Mouse (Mus musculus) spleen, postnatal 14 days (tissue): ENCODE measurements at regions not wholly inside any gene's neighbourhood (a gene's known extent, or its start where the extent isn't known, plus 50 kb on each side); places are given as distances from the start of the nearest gene placed in this dataset.

ENCODE experiments used
- DNase-seq, 2 experiments: peaks; one replicate each; pipeline ENCODE4 v3.0.0; 2021 to 2022; ENCODE audit warnings: low spot score in 2 of 2

DNA sequence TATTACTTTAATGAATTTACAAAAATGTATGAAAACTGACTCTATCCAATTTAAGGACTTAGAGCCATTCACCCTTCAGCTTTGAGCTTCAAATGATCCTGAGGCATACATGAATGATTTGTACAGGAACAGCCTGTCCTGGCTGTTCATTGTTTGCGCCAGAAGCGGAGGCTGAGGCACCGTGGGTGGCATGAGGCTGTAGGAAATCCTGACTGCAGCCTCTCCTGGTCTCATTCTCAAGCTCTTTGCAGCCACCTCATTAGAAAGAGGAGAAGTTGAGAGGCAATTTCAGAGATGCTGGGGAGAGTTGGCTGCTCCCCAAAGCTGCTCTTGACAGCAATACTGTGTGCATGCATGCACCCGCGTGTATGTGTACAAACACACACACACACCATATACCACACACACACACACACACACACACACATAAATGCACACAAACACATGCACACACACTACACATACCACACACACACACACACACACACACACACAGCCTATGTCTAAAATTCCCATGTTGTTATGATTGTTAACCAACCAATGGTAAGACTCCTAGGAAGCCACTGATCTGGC, 434.9 kb upstream of the Btbd3 start:
- no peak for DNase-seq

DNA sequence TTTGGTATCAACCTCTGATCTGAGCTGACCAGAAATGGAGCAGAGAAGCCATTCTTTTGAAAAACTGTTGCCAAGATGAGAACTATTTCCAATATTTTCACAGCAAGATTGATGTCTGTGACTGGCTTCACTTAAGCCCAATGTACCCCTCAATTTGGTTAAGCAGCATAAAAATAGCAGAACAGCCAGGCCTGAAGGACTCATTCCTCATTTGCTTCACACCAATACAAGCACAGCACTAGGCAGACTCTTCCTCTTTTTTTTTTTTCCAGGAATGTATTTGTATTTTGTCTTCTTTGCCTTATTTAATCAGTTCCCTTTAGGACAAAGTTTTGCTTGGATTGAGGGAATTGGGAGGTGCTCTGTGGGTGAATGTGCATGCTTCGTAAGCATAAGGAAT, 441.4 kb upstream of the Btbd3 start:
- no peak for DNase-seq

DNA sequence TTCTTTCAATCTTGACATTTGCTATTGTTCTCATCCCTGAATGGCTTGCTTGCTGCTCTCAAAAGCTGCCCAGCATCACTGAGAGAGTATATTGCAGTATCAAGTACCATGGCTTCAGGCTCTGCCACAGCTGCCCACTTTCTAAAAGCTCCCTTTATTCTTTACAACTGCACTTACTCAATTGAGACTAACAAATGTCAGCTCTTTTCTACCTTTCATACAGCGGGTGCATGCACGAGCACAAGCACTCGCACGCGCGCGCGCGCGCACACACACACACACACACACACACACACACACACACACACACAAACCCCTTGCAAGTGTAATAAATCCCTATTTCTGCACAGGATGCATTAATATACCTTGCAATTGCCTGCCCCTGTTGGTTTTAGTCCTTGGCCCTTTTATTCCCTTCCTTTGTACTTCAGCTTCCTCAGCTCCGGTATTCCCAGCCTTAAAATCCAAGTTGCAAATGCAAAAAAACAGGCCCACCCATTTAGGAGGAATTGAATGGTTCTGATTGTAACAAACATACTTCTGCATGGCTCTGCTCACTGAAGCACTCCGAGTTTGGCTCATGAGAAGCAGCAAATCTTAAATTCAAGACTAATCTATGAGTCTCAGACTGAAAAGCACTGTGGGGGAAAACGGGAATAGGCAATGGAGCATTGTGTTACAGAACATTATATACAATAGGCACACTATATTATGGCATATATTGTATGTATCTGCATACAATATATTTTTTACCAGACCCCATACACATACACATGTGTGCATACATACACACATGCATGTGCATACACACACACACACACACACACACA, 447.7 kb upstream of the Btbd3 start:
- no peak for DNase-seq

DNA sequence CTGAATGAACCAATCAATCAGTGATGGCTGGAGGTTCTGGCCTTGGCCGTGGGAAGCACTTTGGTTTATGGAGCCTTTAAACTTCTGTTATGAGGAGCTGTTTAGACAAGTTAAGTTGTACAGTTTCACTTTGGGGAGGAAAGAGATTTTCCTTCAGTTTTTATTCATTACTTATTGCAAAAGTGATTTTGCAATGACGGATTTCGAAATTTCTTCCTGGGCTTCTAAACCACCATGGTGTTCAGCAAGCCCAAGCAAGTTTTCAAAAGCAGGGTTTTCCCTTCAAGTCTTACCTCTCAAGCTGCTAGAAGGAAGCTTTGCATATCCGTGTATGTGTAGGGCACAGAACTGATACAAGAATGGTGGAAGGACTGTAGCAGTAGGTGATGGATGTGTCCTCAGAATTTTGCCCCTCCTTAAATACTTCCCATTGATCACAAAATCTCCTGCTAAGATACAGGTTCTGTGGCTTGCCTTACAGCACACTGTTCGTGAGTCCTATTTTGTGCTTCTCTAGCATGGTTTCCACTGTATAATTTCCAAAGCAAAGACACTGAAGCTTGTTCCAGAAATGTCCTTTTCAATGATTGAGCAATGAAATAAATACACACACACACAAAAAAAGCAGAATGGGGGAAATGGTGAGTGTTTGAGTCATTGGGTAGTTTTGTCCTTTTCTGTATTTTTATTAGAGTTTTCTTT, 448.6 kb upstream of the Btbd3 start:
- DNase-seq, result no peak

DNA sequence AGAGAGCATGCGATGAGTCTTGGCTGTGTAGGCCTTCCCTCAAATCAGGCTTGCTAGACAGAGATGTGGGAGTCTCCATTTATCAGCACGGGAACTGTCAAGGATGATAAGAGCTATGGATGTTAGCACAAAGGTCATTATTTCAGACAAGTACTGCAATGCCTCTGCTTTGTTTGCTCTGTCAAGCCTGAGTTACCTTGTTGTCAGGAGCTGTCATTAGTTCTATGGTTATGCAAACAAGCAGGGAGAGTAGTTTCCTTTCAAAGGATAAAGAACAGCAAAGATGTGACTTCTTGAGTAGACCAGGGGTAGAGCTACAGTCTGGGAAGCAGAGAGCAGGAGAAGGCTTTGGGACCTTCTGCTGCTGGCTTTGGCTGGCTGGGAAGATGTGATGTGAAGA, 461.5 kb upstream of the Btbd3 start:
- DNase-seq, result no peak

DNA sequence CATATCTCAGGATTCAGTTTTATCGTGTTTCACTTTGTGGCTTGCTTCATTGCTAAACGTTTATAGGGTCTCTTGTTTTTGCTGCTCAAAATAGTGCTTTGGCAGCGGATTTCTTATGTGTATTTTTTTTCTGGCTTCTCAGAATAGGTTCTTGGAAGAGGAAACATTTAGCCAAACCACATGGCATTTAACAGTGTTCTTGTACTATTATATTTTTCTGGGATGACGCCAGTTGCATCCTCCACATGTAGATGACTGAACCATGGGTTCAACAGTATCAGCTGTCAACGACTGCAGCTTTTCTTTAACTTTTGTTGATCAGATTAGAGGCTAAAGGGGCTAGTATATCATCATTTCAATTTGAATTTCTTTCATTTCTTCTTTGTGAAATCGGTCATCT, 472.3 kb upstream of the Btbd3 start:
- DNase-seq, result no peak

DNA sequence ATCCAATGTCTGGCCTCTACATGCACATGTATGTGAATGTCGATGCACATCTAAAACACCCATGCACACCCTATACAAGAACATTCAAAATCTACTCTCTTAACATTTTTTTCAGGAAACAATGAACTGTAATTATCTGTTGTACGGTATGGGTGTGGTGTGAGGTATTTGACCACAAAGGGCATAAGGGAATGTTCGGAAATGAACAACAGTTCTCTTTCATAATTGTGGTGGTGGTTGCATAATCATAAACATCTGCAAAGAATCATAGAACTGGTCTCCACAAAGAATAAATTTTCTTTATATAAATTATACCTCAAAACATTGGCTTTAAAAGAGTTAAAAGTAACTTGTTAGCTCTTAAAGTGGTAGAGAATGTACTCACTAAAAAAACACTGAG, 478.9 kb upstream of the Btbd3 start:
- no peak for DNase-seq

DNA sequence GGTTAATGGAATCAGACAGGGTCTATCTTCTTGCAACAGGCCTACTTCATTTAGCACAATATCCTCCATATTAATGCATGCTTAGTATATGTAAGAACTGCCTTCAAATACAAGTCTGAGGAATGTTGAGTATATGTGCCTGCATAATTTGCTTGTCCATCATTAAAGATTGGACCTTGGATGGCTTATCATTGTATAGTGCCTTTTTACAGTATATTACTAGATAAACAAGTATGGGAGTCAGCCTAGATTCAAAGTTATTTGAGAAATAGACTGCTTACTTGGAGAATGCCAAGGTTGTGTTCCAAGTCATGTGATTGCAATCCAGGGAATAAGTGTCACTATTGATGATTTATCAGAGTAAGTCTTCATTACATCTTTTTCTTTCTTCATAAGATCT, 491.6 kb upstream of the Btbd3 start:
- DNase-seq, result no peak

DNA sequence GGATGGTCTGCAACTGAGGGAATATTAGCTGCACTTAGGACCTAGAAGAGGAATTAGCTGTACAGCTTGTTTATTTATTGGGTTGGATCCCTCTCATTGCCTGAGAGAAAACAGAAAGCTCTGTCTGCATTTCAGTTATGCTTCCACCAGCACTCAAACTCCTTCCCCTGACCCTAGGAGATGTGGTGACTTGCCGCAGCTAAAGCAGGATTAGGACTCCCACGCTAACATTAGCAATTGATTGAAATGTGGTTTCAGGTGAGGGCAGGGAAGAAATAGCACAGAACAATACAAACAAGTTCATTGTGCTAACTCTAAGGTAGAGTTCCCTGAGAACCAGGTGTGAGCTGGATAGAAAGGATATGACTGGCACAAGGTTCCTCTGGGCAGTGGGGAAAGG, 496.9 kb upstream of the Btbd3 start:
- no peak for DNase-seq

DNA sequence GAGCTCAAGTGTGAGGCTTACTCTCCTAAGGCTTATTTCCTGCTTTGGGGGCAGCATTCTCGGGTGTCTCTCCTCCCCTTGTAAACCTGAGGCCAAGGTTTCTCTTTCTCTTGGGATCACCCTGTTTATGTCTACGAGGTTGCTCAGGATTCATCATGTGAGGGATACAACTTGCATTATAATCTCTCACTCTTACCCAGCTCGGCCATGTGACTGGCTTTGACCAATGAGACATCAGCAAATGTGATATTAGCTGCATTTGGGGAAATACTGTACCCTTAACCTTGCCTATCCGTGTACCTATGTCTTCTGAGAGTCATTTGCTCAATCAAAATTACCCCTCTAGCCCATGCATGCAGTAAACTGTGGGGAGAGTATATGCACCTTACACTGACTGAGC, 498.0 kb upstream of the Btbd3 start:
- no peak for DNase-seq

DNA sequence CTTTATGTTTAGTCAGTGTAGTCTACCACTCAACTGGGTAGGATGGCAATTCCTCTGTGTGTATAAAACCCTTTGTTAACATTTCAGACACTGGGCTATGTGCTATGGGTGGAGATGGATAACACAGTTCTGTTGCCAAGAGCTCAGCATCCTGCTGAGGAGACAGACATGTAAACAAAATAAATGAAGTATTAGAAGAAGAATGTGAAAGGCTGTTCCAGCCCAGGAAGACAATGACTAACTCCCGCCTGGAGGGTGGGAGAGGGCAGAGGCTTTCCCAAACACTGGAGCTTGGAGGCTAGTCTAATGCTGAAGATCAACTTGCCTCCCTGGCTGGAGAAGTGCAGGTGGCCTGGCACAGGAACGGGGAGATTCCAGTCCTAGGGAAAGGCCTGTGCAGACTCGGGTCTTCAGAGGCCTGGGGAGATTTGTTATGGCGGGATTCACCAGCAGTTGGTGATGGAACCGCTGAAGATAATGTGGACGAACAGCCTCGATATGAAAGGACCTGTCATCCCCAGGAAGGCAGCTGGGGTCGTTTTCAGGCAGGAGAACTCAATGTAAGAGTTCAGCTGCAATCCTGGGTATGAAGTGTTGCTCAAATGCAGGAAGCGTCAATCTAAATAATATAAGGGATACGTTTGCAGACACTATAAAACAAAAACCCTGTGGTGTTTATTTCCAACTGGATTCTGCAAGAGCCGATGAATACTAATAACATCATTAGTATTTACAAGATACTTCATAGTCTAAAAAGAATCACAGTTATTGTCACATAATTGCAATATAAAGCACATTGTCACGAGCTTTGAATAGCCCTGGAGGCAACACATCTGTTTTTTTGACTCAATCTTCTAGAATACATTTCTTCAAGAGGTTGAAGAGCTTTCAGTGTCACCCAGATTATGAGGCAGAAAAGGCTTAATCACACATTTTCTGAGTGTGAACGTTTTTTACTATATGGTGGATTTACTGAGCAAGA, 498.8 kb upstream of the Btbd3 start:
- DNase-seq, result no peak

DNA sequence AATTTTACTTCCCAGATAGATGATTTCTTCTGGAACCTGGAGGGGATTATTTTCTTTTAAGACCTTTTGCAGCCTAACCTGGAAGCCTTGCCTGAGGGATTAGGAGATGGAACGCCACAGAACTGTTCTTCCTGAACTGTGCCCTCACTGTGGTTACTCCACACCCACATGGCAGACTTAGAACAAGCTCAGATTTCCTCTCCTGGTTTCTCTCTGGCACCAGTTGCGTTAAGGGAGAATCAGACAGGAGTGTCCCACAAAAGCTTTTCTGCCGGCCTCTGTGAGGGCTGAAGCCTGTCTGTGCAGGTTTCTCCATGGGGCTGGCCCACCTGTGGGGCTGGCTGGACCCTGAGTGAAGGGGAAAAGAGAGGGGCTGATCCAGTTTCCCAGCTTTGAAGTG, 500.1 kb upstream of the Btbd3 start:
- no peak for DNase-seq

DNA sequence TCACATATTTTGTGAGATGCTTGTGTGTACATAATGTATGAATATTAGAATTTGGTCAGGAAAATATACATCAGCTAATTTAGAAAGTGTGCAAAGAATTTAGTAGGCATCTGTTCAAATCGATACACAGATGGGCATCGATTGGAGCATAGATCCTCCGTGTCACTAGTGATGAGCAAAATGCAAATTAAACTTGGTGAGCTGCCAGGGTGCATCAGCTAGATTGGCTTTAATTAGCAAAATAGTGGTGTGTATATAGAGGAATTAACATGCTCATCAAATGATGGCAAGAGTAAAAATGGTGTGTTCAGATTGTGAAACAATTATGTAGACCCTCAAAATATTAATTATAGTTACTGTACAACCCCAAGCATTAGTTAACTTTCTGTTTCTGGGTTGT, 501.9 kb upstream of the Btbd3 start:
- no peak for DNase-seq

DNA sequence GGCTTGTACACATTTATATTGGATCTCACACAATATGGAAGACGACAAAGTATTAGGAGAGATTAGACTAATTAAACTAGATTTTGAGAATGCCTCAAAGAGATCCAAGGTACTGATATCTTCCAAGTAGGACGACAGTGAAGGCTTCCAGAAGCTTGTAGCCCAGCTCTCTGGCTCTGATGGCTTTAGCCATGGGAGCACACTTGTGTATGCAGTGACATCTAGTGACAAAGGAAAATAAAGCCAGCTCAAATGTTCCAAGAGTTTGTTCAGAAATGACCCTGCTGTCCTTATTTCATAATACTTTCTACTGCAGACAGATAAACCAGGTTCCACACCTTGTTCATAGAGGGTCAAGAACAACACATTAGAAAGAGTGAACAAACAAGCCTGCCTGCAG, 524.0 kb upstream of the Btbd3 start:
- no peak for DNase-seq

DNA sequence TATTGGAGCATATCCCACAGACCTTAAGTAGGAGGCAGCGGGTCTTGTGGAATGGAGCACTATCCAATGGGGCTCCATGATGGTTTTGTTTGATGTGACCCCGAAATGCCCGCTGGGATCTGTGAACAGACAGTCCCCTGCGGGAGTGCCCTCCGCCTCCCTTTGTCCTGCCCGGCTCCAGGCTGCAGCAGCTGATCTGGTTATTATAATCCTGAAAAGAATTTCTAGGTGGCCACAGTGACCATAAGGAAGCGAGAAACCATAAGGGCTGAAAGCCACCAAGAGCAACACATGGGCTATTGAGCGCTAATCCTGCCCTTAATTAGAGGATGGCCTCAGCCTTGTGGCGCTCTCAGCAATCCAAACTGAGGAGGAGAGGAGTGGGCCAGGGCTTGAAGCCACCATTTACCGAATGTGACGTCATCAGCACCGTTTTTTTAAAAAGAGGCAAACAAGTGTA, 525.9 kb upstream of the Btbd3 start:
- DNase-seq, result no peak

DNA sequence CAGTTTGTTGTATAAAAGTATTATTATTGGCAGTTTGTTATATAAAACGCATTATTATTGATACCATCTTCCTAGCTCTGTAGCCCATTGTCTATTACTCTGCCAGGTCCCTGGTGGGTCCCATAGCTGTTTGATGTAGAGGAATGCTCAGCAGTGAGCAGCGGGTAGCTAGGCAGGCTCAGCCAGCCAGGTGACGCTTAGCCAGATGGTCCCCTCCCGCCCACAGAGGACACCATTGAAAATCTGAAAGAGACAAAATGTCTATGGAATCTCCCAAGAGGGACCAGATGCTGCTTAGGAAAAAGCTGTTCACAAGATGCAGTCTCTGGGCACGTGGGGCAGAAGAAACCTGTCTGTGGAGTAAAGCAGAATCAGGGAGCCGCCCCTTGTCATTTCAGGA, 526.5 kb upstream of the Btbd3 start:
- DNase-seq, result no peak

DNA sequence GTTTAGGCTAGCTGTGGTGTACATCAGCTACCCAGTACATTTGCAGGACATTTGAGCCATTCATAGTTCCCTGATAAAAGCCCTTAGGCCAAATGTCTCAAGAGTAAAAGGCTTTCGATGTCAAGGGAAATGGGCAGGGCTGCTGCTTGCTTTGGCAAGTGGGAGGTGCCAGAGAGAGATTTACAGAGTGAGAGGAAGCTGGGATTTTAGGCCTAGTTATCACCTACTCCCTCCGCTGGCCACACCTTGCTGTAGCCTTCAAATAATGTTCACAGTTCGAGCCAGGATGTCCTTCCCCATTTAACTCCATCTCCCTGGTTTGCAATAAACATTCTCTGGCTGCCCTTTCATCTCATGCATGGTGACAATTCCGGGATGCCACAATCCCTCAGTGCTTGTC, 527.2 kb upstream of the Btbd3 start:
- DNase-seq, result no peak

DNA sequence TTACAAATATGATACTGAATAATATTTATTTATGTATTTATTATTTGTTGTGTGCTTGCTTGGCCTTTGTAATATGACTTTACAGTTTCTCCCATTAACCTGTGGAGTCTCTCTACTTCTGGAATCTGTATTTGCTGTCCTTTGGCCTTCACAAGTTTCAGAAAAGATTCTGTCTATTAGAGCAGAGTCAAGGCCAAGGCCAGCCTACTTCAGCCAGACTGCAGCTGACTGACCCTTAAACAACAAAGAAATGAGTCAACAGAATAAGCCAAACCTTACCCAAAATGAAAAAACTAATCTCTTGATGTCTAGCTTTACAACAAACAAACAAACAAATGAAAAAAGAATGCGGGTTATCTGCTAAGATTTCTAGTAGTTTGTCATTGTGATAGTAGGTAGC, 532.7 kb upstream of the Btbd3 start:
- DNase-seq, result no peak

DNA sequence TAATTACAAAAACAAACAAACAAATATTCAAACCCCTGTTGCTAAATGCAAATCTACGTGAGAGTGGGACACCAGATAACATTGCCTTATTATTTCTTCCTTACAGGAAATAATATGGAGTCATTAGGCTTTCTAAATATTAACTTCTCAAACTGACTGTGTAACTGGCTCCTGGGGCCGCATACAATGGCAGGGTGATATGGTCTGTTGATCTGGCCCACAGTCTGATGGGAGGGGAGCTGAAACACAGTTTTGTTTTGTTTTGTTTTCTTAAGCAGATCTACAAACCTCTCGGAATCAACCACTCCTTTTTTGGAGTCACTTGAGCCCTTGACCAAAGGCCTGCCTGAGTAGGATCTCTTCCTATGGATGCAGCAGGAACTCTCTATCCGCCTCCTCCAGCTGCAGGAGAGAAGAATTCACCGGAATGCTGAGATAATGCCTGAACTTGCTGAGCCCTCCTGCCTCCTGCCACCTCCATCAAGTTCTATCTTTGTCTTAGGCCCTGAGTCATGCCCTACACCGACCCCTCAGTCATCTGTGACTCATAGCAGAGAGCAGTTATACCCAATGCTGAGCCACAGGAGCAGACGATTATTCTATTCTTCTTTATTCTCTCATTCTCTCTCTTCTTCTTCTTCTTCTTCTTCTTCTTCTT, 534.5 kb upstream of the Btbd3 start:
- DNase-seq, result no peak

DNA sequence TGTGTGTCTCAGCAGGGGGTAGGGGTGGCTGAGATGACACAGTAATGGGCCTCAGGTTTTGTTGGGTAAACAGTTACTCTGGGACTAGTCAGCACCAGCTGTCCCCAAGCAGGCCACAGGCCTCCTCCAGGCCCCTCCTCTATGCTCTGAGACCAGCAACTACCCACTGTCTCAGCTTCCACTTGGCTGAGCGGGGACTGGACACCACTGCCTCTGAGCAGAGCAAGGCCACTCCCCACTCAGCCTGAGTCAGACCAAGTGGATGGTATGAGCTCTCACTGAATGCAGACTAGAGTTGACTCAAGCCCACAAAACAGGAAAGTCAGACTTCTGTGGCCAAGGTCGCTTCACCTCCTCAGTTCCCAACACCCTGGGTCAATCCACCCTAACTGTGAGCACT, 540.5 kb upstream of the Btbd3 start:
- no peak for DNase-seq

DNA sequence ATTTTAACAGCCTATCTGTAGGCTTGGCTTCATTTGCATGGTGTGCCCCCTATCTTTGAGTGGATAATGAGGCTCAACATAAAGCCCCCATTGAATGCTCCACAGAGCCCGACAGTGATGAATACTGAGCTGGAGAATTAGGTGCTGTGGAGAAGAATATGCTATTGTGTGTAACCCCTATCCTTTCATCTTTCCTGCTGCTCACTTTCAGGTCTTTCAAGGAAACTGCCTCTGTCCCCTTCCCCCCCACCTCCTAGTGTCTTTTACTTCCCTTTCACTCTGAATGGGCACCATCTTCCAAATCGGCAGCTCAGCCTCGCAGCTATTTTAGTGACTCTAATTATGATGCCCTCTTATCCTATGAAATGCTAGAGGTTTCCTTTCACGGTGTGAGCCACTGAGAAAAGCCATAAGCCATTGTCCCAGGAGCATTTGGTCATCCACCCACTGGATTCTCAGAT, 549.8 kb upstream of the Btbd3 start:
- DNase-seq, result no peak
